Comparison of ENCODE assay signal across 9 mouse cellular contexts in genomic region chr17:43629496-43630426, GRCm38 (mm10). TPM values are rescaled to one million over a fixed set of nuclear protein-coding genes. Genes with fewer than 3 reads are reported as not detected.
DNase-seq lines count a peak whose midpoint lies in the region; ATAC-seq lines count a peak whose summit lies in the region.
"Had no signal": no experiment of that assay in that cellular context is flagged by ENCODE, and none has a peak within 500 bp of the region (broad histone marks: within the 10 kb centered on the region; RNA-seq: fewer than 3 reads in every experiment).

TSS of gene Tdrd6 (minus strand) at chr17:43630299.

- peaks cover 71% of the 10 kb centered on the region for H3K27me3 ChIP-seq in heart, embryonic 10.5 days (ENCODE audit: insufficient read depth, poor library complexity, severe bottlenecking)
- peaks cover 25% of the 10 kb centered on the region for H3K27me3 ChIP-seq in hindbrain, embryonic 11.5 days (ENCODE audit: control insufficient read depth, insufficient read depth, low read length)
- peaks cover 54% of the 10 kb centered on the region for H3K27me3 ChIP-seq in midbrain, embryonic 10.5 days (ENCODE audit: low read depth, poor library complexity, severe bottlenecking)
- H3K27me3 ChIP-seq: Patski had no signal

- H3K9ac ChIP-seq in hindbrain, embryonic 11.5 days (ENCODE audit: low read depth, low read length): peak within 1 kb of the TSS; percentile 38; the same call in 1 of the 2 replicates

- peak; percentile 69; the same call in 1 of the 2 replicates for ATAC-seq in hindbrain, embryonic 11.5 days (ENCODE audit: low FRiP score)
- ATAC-seq: Patski had no signal

- peak within 1 kb of the TSS; percentile 56 for H3K27ac ChIP-seq in heart, embryonic 10.5 days
- H3K27ac ChIP-seq in hindbrain, embryonic 11.5 days (ENCODE audit: low read depth, low read length): no peak within 1 kb of the TSS
- H3K27ac ChIP-seq in midbrain, embryonic 10.5 days (replicated peaks): peak within 1 kb of the TSS; percentile 58

- WGBS in heart, embryonic 10.5 days: 2% methylated on average over 81 of the region's 83 CpGs
- 5% methylated on average over 80 of the region's 83 CpGs for WGBS in hindbrain, embryonic 11.5 days
- WGBS in midbrain, embryonic 10.5 days: 2% methylated on average over 81 of the region's 83 CpGs

- H3K4me1 ChIP-seq in heart, embryonic 10.5 days: peaks cover 17% of the 10 kb centered on the region
- no peaks in the 10 kb centered on the region; the same call in 1 of the 2 replicates for H3K4me1 ChIP-seq in hindbrain, embryonic 11.5 days (replicated peaks; ENCODE audit: control insufficient read depth, insufficient read depth, low read length)
- H3K4me1 ChIP-seq in midbrain, embryonic 10.5 days: peaks cover 14% of the 10 kb centered on the region

- H3K9me3 ChIP-seq in heart, embryonic 10.5 days: no peaks in the 10 kb centered on the region
- H3K9me3 ChIP-seq in hindbrain, embryonic 11.5 days (ENCODE audit: control insufficient read depth, low read length): no peaks in the 10 kb centered on the region
- peaks cover 8% of the 10 kb centered on the region; the same call in 1 of the 2 replicates for H3K9me3 ChIP-seq in midbrain, embryonic 10.5 days (replicated peaks)

- peak; percentile 77 for DNase-seq in heart, embryonic 10.5 days (ENCODE audit: low spot score)
- DNase-seq in heart, adult 18-20 months: no peak
- DNase-seq in urinary bladder, adult 2 months (ENCODE audit: low spot score): peak; percentile 26
- no peak for DNase-seq in urinary bladder, postnatal 4 days (ENCODE audit: low spot score in 2 of 2)
- peak; percentile 52 for DNase-seq in hindbrain, embryonic 11.5 days (ENCODE audit: low spot score)
- DNase-seq in midbrain, embryonic 10.5 days (ENCODE audit: low spot score): peak; percentile 53
- no peak for DNase-seq in thymus, postnatal 25 days
- DNase-seq in urinary bladder, postnatal 25 days (ENCODE audit: low spot score): no peak

- H3K4me2 ChIP-seq in hindbrain, embryonic 11.5 days (replicated peaks; ENCODE audit: low read depth, low read length): peak within 1 kb of the TSS; percentile 62

- no peaks in the 10 kb centered on the region for H3K36me3 ChIP-seq in heart, embryonic 10.5 days
- H3K36me3 ChIP-seq in hindbrain, embryonic 11.5 days (ENCODE audit: control insufficient read depth, insufficient read depth, low read length): no peaks in the 10 kb centered on the region
- H3K36me3 ChIP-seq in midbrain, embryonic 10.5 days: no peaks in the 10 kb centered on the region

- H3K4me3 ChIP-seq in heart, embryonic 10.5 days: peak within 1 kb of the TSS; percentile 61
- peak within 1 kb of the TSS; percentile 32 for H3K4me3 ChIP-seq in hindbrain, embryonic 11.5 days (ENCODE audit: low read depth, low read length)
- peak within 1 kb of the TSS; percentile 55 for H3K4me3 ChIP-seq in midbrain, embryonic 10.5 days

RNA-seq across cellular contexts. Expression of gene Tdrd6, which starts in this region (rescaled TPM):
- 0.04 TPM in 1 of 2 replicates, not detected in the other for polyA plus RNA-seq in heart, embryonic 10.5 days (2016; fragmentation: Nextera tagmentation; extraction: Ambion mirVana)
- total RNA-seq in heart, adult 18-20 months (2021): not detected
- 0.14 and 0.38 TPM in 2 replicates for polyA plus RNA-seq in urinary bladder, adult 2 months (2012; rRNA removed)
- 0.03 and 0.07 TPM in 2 replicates for polyA plus RNA-seq in hindbrain, embryonic 11.5 days (2014; fragmentation: Nextera tagmentation; extraction: Ambion mirVana)
- polyA plus RNA-seq in midbrain, embryonic 10.5 days (2016; fragmentation: Nextera tagmentation; extraction: Ambion mirVana): 0.02 TPM in 2 replicates

Comparison
In these comparisons a context has a peak if more than half of its experiments do, and no peak if none do; other contexts are left out.
1. Peak in DNase-seq, H3K4me3 ChIP-seq and H3K27ac ChIP-seq in heart, embryonic 10.5 days; RNA of the gene not detected or under 1 TPM.
2. Peak in DNase-seq in urinary bladder, adult 2 months; RNA of the gene not detected or under 1 TPM.
3. Peak in DNase-seq, ATAC-seq, H3K4me3 ChIP-seq, H3K9ac ChIP-seq and H3K4me2 ChIP-seq in hindbrain, embryonic 11.5 days; RNA of the gene not detected or under 1 TPM.
4. Peak in DNase-seq, H3K4me3 ChIP-seq and H3K27ac ChIP-seq in midbrain, embryonic 10.5 days; RNA of the gene not detected or under 1 TPM.